Mouse (Mus musculus) kidney, adult 18-20 months (tissue): ENCODE data around the gene Cldn12.

Source experiments
- DNase-seq: peaks from one replicate; pipeline ENCODE4 v3.0.0; 2021

The Cldn12 gene

DNA sequence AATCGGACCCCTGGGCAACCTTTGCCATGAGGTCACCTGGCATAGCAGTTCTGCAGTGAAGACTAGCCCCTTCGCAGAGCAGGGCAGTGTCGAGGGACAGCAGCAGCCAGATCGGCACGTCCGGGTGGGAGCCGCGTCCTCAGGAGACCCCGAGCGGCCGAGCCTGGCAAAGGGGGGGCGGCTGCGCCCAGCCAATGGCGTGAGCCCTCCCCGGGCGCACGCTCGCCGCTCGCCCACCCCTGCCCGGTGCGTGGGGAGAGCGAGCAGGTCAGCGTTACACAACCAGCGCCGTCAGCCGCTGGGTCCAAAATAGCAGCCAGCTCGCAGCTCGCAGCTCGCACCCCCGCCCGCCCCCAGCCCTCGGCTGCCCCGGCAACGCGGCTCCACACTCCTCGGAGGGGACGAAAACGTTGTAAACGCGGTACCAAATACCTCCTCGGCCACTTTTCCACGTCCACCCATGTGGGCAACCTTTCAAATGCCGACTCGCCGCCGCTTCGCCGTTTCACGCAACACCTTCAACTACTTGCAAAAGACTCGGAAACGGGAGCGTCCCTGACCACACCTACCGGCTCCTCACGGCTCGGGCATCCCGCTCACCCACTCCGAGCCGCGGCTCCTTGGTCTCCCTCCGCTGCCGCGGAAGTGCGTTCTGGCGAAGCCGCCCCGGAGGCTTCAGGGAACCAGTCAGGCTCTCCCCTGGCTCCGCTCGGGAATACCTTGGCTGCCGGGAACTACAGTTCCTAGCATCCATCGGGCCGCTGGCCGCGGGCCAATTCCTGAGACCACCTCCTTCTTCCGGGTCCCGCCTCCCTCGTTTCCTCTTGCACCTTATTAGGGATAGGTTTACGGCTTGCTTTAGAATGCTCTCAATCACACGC, at the start of gene Cldn12:
Cldn12 (minus strand) TSS at position 763 of the 881 bp plus-strand sequence.
- peak; percentile 96 for DNase-seq

DNA sequence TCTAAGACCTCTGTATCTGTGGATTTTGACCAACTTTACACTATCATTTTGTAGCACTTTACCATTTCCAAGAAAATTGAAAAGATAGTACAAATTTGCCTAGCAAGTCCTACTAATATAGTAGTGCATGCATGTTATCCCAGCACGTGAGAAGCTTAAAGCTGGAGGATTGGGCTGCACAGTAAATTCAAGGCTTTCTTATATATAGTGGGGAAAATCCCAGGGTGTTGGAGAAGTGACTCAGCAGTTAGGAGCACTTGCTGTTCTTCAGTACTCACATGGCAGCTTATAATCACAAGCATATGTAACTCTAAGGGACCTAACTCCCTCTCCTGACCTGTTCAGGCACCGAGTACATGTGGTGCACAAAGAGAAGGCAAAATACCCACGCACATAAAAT, 47.7 kb upstream of the Cldn12 start:
- DNase-seq = no peak

DNA sequence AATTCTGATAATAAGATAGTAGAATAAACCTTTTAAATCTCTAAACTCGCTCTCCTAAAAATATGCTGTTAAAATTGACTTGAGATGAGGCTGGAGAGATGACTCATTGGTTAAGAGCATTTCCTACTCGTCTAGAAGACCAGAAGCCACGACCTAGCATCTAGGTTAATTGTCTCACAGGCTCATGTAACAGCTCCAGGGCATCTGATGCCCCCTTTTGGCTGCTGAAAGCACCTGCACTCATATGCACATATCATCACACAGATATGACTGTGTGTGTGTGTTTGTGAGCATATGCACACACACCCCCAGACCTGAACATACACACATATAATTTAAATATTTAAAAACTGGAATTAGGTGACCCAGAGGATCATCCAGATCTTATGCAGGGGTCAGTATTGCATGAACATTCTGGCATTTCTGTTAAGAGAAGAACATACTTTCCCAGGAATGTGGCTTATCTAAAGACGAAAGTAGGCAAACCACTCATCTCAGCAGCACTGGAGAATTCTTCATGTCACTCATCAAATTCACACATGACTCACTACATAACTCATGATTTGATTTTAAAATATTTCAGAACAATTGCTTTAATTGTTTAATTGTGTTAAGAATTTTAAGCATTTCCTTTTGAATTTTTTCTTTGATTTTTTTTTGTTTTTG, 46.4 kb upstream of the Cldn12 start:
- DNase-seq = no peak

DNA sequence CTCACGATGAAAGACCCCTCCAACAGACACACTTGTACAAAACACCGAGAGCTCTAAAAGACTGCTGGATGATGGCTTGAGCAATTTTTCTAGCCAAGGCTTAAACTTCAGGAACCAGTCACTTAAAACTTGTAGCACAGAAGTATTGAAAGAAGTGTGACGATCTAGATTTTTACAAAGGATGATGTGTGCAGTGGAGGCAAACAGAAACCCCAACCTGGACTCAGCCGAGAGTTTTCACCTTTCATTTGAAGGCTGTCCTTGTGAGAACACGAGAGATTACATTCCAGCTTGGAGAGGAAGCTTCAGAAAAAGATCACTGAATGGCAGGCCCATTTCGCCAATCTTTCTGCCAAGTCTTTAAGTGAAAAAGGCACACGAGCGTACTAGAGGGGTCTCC, 45.0 kb upstream of the Cldn12 start:
- DNase-seq = no peak

GRCm38 (mm10) chr5:5559079-5559740, 44.5 kb upstream of the Cldn12 start, which contains the start of gene Gtpbp10:
TSS of gene Gtpbp10 (minus strand) at chr5:5559538.
- peak; percentile 92 for DNase-seq

DNA sequence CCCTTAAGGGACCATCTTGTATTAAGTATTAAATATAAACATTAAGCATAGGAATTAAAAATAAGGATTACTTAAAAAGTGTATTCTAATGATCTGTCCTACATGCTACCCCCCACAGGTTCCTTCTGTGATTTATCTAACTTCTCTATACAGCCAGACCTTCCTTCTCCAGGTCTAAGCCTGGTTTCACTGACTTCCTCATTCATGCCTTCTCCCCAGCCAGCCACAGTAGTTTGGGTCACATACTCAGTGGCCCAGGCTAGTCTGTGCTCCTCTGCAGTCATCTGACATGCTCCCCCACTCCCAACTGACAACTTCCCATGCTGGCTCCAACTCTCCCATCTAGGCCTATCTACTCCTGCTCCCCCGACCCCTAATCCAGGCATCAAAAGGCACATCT, 36.4 kb upstream of the Cldn12 start:
- DNase-seq = no peak

DNA sequence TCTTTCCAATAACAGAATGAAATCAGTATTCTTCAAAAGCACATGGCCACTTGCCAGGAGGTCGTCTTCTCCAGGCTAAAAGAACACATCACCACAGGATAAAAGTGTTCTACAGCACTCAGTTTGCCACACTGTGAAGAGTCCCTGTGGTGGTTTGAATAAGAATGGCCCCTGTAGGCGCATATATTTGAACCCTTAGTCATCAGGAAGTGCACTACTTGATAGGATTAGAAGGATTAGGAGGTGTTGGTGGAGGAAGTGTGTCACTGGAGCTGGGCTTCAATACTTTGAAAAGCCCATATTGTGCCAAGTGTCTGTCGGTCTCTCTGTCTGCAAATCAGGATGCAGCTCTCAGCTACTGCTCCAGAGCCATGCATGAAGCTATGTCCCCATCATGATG, 25.6 kb upstream of the Cldn12 start:
- no peak for DNase-seq

DNA sequence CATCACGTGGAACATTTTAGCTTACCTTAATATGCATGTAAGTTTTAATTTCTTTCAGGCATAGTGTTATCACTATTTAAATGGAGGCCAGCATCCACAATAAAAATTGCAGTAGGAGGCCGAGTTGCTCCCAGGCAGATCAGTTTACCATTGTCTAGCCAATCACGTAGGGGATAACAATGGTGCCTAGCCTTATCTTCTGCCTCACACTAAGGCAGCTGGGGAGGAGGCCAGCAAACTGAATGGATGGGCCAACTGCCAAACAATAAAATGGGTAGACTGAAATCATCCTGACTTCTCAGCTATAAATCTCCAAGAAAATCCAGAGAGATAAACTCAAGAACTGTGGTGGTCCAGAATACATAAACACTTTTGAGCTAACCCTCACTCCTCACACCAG, 25.0 kb upstream of the Cldn12 start:
- no peak for DNase-seq

DNA sequence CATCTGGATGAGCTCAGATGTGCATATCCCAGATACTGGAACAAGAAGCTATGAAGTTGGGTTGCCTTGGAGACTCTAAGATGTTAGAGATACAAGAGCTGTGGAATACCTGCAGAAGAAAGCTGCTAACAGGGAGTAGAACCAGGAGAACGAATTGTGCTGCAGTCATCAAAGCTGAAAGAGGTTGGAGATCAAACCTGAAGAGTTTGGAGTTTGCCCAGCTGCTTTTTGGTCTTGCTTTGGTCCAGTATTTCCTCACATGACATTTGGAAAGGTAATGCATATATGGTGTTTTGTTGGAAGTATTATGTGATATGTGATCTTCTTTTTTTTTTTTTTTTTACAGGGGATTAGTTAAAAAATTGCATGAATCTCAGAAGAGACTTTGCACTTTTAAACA, 21.4 kb upstream of the Cldn12 start:
- no peak for DNase-seq

- DNase-seq = peak; percentile 52
Observed at GRCm38 (mm10) chr5:5533656-5534420, 19.1 kb upstream of the Cldn12 start.

DNA sequence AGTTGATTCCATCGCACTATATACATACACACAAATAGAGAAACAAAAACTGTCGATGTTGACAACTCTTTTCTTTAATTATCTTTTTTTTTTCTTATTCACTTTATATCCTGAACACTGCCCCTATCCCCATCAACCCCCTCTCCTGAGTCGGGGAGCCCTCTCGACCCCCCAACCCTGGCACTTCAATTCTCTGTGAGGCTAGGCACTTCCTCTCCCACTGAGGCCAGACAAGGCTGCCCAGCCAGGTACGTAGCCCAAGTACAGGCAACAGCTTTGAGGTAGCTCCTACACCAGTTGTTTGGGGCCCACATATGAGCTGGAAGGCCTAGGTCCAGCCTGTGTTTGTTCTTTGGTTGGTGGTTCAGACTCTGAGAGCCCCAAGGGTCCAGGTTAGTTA, 653 bp upstream of the Cldn12 start:
- DNase-seq = no peak

DNA sequence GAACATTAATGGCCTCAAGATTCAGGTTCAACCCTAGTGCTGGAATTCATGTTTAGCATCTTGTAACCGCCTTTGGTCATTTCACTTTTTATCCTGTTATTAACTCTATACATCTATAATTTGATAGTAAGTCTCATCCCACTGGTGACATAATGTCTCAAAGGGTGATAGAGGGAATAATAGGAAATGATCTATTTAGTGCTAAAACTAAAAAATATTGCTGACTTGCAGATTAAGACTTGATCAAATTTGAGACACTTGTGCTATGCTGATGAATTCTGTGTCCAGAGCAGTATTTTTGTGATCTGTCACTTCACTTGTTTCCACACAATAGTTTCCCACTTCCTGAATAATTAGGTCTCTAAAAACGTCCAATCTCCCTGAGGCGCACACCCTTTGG, 3.4 kb downstream of the Cldn12 start:
- no peak for DNase-seq

DNA sequence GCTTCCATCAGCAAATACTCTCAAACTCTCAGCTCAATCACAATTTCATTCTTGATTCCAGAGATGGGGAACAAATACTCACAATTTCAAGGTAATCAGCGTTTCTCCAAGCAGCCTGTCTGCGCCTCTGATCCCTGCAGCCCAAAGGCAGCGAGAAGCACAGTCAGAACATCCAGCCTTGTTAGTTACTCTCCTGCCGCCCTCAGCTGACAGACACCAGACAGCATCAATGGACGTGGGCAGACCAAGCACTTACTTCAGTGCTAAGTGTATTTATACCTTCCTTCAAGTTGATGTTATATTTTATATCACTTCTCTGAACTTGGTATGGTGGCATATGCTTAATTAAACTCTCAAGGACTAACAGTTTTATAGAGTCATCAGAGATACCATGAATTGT, 3.8 kb downstream of the Cldn12 start:
- no peak for DNase-seq

DNA sequence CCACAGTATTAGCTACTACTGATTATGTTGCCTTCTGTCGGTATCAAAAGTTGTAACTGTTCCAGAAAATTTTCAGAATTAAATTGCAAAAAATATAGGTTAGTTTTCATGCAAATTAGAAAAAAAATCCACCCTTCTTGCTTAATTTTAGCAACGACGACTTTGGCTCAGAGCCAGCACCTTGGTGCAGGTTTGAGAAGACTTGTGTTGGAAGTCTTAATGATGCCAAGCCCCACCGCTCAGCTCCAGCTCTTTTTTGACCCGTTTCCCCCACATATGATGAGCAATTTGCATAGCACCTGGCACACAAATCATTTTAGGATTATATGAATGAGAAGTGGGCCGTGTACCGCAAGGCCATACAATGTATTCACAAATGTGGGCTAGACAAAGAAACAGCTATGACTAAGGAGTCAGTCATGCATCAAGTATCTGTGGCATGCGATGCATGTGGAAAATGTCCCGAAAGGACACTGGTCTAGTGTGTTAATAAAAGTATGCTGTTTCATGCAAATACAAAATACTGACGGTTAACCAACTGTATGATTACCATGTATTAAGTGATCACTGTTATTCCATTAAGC, 4.4 kb downstream of the Cldn12 start:
- no peak for DNase-seq

DNA sequence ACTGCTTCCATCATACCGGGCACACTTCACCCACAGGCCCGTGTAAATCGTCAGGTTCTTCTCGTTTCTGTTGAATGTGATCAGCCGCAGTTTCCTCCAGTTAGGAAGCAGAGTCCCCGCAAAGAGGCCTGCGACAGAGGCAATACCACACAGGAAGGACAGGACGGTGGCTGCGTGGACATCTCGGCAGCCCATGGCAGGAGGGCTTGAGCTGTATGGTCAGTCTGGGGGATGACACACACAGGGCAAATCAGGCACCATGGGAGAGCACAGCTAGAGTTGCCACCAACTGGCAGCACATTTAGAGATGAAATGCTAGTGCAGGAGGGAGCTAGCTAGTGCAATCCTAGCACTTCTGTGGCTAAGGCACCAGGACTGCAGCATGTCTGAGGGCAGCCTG, 6.5 kb downstream of the Cldn12 start:
- DNase-seq = no peak

GRCm38 (mm10) chr5:5507701-5508225, 7.0 kb downstream of the Cldn12 start:
- DNase-seq = peak; percentile 82

DNA sequence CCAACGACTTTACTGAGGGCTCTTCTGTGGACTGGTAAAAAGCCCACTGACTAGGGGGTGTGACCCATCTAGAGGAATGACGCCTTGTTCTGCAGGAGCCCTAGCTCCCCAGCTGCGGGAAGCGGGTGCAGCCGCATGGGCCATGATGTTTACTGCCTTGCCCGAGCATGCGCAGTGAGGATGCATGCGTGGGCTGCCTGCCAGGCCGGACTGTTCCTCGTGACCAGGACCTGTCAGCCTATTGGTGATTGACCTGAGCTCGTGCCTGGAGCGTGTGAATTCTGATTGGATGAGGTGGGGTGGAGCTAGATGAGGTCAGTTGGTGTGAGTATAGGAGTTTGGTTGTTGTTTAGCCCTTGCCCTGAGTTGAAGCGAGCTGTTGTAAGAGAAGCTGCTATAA, 10.3 kb downstream of the Cldn12 start:
- DNase-seq = no peak

GRCm38 (mm10) chr5:5503381-5503780, 11.4 kb downstream of the Cldn12 start:
- DNase-seq = no peak

- no peak for DNase-seq
Observed at GRCm38 (mm10) chr5:5501583-5501982, 13.2 kb downstream of the Cldn12 start.

DNA sequence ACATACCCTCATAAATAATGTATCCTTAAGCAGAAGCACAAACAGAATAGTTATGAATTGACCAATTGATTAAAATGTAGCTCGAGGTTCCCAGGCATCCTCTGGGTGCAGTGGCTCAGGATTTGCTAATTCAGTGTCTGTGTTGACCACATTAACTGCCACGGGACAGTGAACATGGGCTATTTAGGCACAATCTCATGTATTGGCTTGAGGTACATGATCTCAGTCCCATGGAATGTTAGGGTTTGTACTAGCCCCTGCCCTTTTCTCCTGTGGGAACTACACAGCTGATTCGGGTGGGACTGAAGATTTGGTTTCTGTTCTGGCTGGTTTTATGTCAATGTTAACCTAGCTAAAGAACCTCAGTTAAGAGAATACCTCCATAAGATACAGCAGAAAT, 18.4 kb downstream of the Cldn12 start:
- no peak for DNase-seq

DNA sequence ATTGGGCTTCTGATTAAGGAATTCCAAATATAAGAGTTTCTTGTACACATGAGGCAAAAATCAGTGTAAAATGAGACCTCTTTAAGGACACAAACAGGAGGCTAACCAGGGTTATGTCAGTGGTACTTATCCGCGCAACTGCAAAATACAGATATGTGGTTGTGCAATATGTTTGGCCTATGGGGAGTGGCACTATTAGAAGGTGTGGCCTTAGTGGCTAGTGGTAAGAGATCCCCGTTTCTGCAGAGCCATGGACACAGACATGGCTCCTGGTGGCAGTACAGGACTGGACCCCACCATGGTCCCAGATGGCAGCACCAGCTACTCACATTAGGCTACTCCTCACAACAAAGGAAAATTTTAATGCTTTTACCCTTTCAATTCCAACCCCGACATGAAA, 19.7 kb downstream of the Cldn12 start:
- DNase-seq = no peak

DNA sequence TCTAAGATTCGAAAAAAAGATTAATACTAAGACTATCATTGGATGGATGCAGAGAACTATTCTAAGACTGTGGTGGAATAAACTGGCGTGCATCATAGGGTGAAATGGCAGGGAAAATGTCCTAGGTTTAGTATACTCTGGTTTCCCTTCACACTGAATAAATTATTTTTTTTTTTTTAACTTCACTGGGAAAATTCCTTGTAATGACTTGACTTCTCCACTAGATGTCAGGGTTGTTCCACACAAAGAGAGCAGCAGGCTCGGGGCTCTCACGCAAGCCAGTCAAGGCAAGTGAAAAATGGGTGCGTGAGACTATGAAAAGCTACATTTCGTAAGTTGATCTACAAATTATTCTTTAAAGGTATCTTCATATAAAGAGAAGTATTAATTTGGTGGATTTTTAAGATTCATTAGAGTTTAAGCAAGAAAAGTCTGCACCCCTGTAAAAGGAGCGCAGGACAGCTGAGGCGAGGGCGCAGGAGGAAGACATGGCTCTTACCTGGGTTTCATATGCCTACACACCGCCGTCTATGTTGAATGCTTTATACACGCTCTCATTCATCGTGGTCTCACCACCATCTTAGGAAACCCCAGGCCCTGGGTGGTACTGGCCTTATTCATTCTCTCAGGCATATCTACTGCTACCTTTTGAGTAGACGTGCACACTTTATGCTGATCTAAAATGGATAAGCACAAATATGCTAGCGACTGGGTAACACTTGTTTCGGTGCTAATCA, 20.3 kb downstream of the Cldn12 start:
- no peak for DNase-seq
